Mouse (Mus musculus) G1E (cell line): ENCODE measurements around the gene Bbs5.

ENCODE experiments used
- CTCF ChIP-seq: IDR thresholded peaks from 2 replicates; pipeline ENCODE4 v1.5.1; 2012; ENCODE audit warnings: low read depth, low read length, inconsistent platforms, mixed read lengths
- GATA1 ChIP-seq: IDR thresholded peaks from 2 replicates; pipeline ENCODE4 v1.6.1; 2012; ENCODE audit warnings: borderline replicate concordance, low read length, inconsistent platforms, mixed read lengths
- TAL1 ChIP-seq: conservative IDR thresholded peaks from 2 replicates; pipeline ENCODE4 v1.6.1; 2012; ENCODE audit warnings: low read depth, low read length, inconsistent platforms, mixed read lengths

DNA sequence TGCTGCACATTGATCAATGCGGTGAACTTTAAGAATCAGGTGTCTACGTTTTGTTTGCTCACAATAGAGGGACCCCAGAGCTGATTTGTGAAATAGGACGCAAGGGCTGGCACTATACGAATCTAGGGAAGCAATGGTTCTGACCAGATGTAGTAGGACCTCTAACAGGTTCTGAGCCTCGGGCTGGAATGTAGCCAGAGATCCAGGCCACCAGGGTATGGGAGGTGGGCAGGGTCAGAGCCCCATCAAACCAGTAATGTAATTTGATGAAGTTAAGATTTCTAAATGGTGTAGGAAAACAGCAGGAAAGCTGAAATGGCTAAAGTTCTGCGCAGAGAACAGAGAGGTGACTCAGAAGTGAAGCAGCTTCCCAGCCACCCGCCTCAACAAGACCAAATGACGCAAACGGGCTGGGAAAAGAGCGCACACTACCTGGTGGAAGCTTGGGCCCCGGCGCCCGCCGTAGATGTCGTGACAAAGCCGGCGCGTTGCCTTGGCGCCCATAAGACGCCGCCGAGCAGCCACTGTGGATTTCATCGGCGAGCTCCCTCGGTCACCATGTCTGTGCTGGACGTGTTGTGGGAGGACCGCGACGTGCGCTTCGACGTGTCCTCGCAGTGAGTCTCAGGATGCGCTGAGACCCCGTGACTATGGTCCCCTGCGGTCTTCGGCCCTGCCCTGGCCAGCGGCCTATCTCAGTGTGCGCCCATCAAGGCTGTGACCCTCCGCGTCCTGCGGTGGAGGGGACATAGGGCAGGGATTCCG, at the start of gene Bbs5:
- no peak for TF ChIP-seq CTCF
- no peak for TF ChIP-seq TAL1
- no peak for TF ChIP-seq GATA1
